Mouse (Mus musculus) cerebellum, adult 2 months (tissue): ENCODE data around the gene Gclc.

Experiments used
- CTCF ChIP-seq: fragments of 200-500 bp; IDR thresholded peaks from 2 replicates; pipeline ENCODE4 v1.5.1; 2011; ENCODE audit warnings: low read depth, mild to moderate bottlenecking, control low read depth, low read length, moderate library complexity, borderline replicate concordance; ENCODE audit not compliant: insufficient read depth
- POLR2A ChIP-seq: fragments of 200-500 bp; IDR thresholded peaks from 2 replicates; pipeline ENCODE4 v1.6.1; 2011; ENCODE audit warnings: low read length, control low read depth, borderline replicate concordance; ENCODE audit not compliant: insufficient read depth

DNA sequence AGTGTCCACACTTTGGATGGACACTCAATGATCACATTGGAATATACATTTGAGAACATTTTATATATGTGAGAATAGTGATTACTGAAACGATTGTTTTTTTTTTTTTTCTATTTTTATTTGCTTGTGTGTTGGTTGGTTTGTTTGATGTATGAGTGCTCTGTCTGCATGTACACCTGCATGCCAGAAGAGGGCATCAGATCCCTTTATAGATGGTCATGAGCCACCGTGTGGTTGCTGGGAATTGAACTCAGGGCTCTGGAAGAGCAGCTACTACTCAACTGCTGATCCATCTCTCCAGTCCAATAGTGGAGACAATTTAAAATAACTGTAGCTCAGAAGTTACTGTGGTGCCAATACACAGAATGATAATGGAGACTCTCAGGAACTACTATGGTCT lies 65.0 kb downstream of the Gclc start:
- TF ChIP-seq CTCF (no peak), POLR2A (no peak)
